Mouse (Mus musculus) spleen, postnatal 4 days (tissue): Measurements from ENCODE around the gene Gm7534.
A peak's percentile ranks its signal among the peaks of the same experiment; 100 is the strongest.

Experiments
- DNase-seq, 2 experiments: peaks; one replicate each; pipeline ENCODE4 v3.0.0; 2022; ENCODE audit warnings: low spot score in 2 of 2

Gene Gm7534

GRCm38 (mm10) chr4:134202904-134203303, at the start of gene Gm7534:
Gm7534 (minus strand) TSS chr4:134203004.
- DNase-seq, result no peak

GRCm38 (mm10) chr4:134252131-134252910, 49.5 kb upstream of the Gm7534 start:
- DNase-seq, result peak in 1 of 2 experiments; percentile 58

GRCm38 (mm10) chr4:134251241-134252130, 48.7 kb upstream of the Gm7534 start:
- DNase-seq, result peak in 1 of 2 experiments; percentile 72

GRCm38 (mm10) chr4:134250930-134251240, 48.1 kb upstream of the Gm7534 start:
- peak in 1 of 2 experiments; percentile 57 for DNase-seq

GRCm38 (mm10) chr4:134250116-134250929, 47.5 kb upstream of the Gm7534 start:
- DNase-seq, result peak in 1 of 2 experiments; percentile 56

GRCm38 (mm10) chr4:134249651-134250050, 46.8 kb upstream of the Gm7534 start:
- peak; percentile 65 to 90 for DNase-seq

DNA sequence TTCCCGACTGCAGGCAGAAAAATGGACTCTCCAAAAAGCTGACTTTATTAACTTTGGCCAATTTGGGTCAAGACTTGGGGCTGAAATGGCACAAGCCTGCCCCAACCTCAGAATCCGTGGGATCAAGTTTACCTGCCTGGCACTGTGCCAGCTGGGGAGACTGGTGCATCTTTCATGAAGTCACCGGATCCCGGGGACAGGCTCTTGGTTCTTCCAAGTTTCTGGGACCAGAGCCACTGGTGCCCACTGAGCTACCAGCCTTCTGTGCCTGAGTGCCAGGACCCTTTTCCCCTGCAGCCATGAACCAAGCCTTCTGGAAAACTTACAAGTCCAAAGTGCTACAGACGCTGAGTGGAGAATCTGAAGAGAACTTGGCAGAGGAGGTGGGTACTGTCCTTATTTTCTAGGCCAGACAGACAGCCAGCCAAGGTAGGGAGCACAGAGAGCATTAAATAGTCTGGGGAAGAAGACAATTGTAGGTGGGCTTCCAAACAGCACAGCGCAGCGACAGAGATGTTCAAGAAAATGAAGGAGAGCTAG, 44.0 kb upstream of the Gm7534 start, which contains the start of gene Gm30191:
Gene Gm30191 (plus strand): TSS at position 217 of the 540 bp plus-strand sequence.
- peak in 1 of 2 experiments; percentile 57 for DNase-seq

- DNase-seq, result peak in 1 of 2 experiments; percentile 54
These were observed 43.5 kb upstream of the Gm7534 start for GRCm38 (mm10) chr4:134246256-134246655.

GRCm38 (mm10) chr4:134245148-134245843, 42.5 kb upstream of the Gm7534 start, which contains the start of gene Zfp593:
Zfp593 (minus strand) TSS chr4:134245592.
- peak; percentile 94 to 98 for DNase-seq

DNA sequence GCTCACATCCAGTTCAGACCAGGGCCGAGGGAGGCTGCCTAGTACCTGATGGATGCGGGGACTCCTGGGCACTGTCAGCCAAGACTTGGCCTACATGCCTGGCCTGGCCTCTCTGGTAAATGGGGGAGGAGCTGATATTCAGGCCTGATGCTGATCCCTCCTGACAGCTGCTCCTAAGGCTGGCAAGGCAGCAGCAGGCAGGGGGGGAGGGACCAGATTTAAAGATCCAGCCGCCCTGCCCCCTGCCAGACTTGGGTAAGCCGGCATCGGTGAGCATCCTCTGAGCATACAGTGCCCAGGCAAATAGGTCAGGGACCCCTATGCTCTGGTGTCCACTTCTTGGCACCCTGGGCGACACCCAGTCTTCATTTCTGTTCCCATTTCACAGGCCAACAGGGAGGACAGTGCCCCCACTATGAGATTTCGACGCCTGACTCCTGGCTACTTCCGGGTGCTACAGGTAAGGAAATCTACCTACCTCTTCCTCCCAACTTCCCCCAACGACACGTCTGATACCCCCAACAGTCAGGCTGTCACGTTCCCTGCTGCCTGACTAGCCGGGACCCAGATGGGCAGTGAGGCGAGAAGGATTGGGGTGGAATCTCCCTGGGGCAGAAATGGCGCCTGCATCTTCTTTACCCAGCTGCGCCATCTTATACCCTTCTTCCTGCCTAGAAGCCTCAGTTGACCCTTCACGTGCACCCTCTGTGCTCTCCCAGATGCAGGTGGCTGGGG, 40.9 kb upstream of the Gm7534 start, which contains the start of gene E130218I03Rik:
Gene E130218I03Rik (plus strand): TSS at position 147 of the 735 bp plus-strand sequence.
- peak in 1 of 2 experiments; percentile 60 for DNase-seq

- DNase-seq, result no peak
These were observed 35.9 kb upstream of the Gm7534 start for GRCm38 (mm10) chr4:134238686-134239085.

DNA sequence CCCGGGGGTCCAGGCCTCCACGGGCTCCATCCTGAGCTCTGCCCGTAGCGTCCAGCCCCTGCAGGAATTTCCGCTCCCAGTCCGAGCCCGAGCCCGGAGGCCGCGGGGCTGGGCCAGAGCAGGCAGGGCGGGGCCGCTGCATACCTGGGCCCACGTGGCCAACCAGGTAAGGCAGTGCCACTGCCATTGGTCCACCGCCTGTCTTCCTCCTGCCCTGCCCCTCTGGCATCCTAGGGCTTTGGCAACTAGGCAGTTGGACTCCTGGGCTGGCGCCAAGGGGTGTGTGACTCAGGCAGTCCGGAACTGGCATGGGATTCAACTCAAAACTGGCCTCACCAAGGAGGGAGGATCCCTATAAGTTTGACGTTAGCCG, 35.5 kb upstream of the Gm7534 start, which contains the start of gene Cnksr1:
Gene Cnksr1 (minus strand): TSS at position 121 of the 373 bp plus-strand sequence.
- no peak for DNase-seq

DNA sequence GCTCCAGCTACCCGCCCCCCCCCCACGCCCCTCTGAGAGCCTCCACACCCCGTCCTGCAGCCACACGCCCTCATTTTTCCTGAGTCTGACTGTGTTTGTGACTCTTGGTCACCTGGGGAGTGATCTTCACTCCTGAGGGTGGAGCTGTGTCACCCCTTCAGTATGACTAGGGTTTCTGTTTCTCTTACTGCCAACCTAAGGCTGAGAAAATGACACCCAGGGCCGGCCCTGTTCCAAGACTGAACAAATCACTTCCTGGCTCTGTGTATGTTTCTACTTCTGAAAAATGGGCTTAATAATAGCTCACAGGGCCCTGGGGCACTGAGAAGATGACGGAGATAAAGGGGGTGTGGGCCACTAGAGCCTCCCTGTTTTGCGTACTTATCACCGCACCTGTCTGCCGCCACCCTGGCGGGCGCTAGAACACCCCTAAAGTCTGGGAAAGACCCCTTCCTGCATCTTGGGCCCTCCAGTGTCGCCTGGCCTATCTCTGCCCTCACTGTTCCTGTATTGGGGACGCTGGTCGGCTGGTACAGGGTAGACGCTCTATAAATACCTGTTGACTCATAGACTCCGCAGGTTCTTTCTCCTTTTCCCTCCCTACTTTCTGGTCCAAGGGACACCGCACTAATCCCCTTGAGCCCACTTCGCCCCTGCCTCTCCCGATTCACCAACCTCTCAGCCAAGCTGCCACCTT, 34.9 kb upstream of the Gm7534 start:
- no peak for DNase-seq

DNA sequence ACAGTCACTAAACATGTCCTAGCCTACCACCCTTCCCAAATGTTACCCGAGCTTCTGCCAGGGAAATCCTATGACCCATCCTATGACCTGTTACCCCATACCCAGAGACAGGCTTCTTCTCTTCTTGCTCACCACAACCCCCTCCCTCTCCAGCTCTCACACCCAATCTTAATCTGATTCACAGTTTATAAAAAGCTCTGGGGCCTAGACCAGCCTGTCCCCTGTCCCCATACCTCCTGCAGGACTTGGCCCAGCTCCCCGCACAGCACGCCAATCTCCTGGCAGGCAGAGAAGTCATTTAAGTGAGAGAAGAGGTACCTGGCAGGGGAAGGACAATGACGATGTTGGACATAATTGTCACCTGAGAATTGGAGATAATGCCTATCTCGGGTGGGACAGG, 32.1 kb upstream of the Gm7534 start:
- DNase-seq, result no peak

DNA sequence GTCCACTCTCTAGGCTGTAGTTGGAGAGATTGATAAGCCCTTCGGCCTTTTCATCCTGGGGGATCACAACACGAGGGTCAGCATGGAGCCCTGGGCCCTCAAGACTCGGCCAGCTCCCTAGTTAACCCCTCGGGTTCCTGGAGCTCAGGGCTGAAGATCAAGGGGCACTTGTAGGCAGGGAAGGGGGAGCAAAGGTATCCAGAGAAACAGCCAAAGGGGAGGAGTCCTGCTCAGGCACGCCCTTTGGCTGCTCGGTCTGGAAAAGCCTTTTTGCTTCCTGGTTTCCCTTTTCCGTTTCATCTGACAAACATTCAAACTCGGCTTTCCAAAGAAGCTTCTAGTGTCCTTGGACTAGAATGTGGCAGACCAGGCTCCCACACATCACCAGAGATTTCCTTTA, 27.6 kb upstream of the Gm7534 start:
- DNase-seq, result no peak

- DNase-seq, result no peak
These were observed 24.4 kb upstream of the Gm7534 start, which contains the start of gene Catsper4 for GRCm38 (mm10) chr4:134227194-134227593. Catsper4 (minus strand) TSS chr4:134227383.

DNA sequence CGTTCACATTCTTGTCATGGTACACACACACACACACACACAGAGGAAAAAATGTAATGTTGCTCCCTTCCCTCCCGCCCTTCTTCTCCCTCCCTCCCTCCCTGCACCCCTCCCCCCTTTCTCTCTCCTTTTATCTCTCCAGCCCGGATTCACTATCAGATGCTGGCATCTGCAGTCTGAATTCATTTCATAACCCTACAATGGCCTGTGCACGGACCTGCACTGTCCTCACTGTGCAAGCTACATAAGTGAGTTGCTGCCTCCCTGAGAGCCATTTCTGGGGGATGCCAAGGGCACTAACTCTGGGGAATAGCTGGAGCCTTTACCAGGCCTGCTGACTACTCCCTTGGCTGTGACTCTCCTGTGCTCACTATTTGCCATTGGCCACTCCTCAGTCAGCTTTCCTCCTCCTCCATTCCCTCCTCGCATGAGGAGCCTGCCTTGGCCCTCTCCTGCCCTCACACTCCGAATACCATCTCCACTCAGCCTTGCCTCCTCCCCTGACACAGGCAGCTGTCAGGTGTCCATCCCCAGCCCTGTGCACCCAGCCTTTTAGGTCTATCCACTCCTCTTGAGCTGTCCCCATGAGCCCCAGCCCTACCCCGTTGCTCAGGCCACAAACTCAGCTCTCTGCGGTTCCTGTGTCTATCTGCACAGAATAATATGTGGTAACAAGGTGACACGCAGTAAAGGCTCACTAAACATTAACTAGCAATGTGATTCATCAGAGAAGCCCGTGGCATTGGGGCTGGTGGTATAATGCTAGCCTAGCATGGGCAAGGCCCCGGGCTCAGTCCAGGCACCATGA, 20.2 kb upstream of the Gm7534 start:
- no peak for DNase-seq

GRCm38 (mm10) chr4:134206488-134207053, 3.8 kb upstream of the Gm7534 start:
- no peak for DNase-seq
